Mouse (Mus musculus) testis, adult 2 months (tissue): ENCODE results near the gene Cyren. TPM values are rescaled to one million over a fixed set of nuclear protein-coding genes. Genes with fewer than 3 reads are reported as not detected.

Experiments
- H3K27ac ChIP-seq: fragments of 200-500 bp; 2 replicates; pipeline ENCODE4 v1.5.1; 2012; ENCODE audit warnings: low read depth, low read length; ENCODE audit not compliant: control insufficient read depth, insufficient read depth
- H3K27me3 ChIP-seq: fragments of 200-500 bp; 2 replicates; pipeline ENCODE4 v1.6.1; 2012; ENCODE audit warnings: mild to moderate bottlenecking, low read length, moderate library complexity; ENCODE audit not compliant: control insufficient read depth, insufficient read depth
- H3K36me3 ChIP-seq: fragments of 200-500 bp; 2 replicates; pipeline ENCODE4 v1.6.1; 2012; ENCODE audit warnings: mild to moderate bottlenecking, low read length; ENCODE audit not compliant: control insufficient read depth, insufficient read depth
- H3K4me1 ChIP-seq: fragments of 200-500 bp; 2 replicates; pipeline ENCODE4 v1.6.1; 2012; ENCODE audit warnings: low read length; ENCODE audit not compliant: control insufficient read depth, insufficient read depth
- H3K4me3 ChIP-seq: fragments of 200-500 bp; 2 replicates; pipeline ENCODE4 v1.5.1; 2012; ENCODE audit warnings: low read depth, mild to moderate bottlenecking, low read length, moderate library complexity, mixed read lengths; ENCODE audit not compliant: control insufficient read depth
- CTCF ChIP-seq: fragments of 200-500 bp; IDR thresholded peaks from 2 replicates; pipeline ENCODE4 v1.5.1; 2012; ENCODE audit warnings: low read depth, mild to moderate bottlenecking, inconsistent platforms, low read length, moderate library complexity; ENCODE audit not compliant: control insufficient read depth, insufficient read depth, insufficient replicate concordance
- POLR2A ChIP-seq: fragments of 200-500 bp; IDR thresholded peaks from 2 replicates; pipeline ENCODE4 v1.6.1; 2012; ENCODE audit warnings: low read depth, mild to moderate bottlenecking, inconsistent platforms, low read length, moderate library complexity; ENCODE audit not compliant: control insufficient read depth
- polyA plus RNA-seq: library from polyadenylated mRNA; depleted of rRNA; stranded (reverse); fragments of >200 nt; gene quantifications from 2 replicates; pipeline ENCODE4 v1.2.3, GENCODE M21; 2012

Gene Cyren
- polyA plus RNA-seq, 1 experiment = 1.2 TPM

DNA sequence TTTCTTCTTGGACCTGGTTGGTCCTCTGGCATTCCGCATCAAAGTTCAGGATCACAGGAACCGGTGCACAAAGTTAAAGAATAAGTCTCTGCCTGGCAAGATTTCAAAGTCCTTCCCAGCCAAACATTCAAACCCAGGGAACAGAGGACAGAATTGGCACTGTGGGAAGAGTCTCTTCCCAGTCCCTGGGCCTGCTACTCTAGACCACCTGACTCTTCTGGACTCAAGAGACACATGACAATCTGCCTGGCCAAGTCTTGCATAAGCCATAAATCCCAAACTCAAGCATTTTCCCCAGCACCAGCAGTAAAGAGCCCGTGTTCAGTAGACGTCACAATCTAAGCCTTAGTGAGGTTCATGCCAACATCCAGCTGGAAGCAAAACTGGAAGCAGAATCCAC is 28.8 kb upstream of the Cyren start:
- Histone ChIP-seq H3K4me1 (no peaks in the 10 kb centered on the region; the same call in 1 of the 2 replicates), H3K4me3 (no peak overlapping the region), H3K36me3 (no peaks in the 10 kb centered on the region; the same call in 1 of the 2 replicates), H3K27me3 (no peaks in the 10 kb centered on the region), H3K27ac (no peak overlapping the region)
- TF ChIP-seq POLR2A = no peak
- TF ChIP-seq CTCF = no peak

GRCm38 (mm10) chr6:34906125-34906524 is 28.3 kb upstream of the Cyren start:
- H3K36me3 ChIP-seq = no peaks in the 10 kb centered on the region; the same call in 1 of the 2 replicates
- no peak overlapping the region for H3K4me3 ChIP-seq
- H3K27ac ChIP-seq = no peak overlapping the region
- no peaks in the 10 kb centered on the region; the same call in 1 of the 2 replicates for H3K4me1 ChIP-seq
- no peaks in the 10 kb centered on the region for H3K27me3 ChIP-seq
- TF ChIP-seq CTCF (no peak), POLR2A (no peak)

DNA sequence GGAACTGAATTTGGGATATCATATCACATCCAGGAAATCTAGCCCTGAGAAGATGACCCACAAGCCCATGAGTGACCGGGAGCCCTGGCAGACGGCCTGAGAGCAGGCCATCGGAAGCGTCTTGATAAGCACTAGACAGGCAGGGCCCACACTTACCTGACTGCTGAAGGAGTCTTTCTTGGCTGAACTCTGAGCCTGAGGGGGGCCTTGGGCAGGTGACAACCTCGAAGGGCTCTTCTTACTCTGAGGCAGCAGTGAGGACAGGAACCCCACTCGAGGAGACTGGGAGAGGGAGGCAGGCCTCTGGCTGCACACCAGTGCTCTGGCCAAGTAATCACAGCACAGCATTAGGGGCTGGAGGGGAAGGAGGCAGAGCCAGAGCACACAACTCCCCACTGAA is 26.5 kb upstream of the Cyren start:
- H3K27ac ChIP-seq = no peak overlapping the region

GRCm38 (mm10) chr6:34903851-34904250 is 26.0 kb upstream of the Cyren start:
- no peaks in the 10 kb centered on the region; the same call in 1 of the 2 replicates for H3K36me3 ChIP-seq
- no peak overlapping the region for H3K27ac ChIP-seq
- TF ChIP-seq POLR2A (no peak), CTCF (no peak)
- no peak overlapping the region for H3K4me3 ChIP-seq
- no peaks in the 10 kb centered on the region for H3K4me1 ChIP-seq
- no peaks in the 10 kb centered on the region for H3K27me3 ChIP-seq

More for the DNA sequence above, 26.5 kb upstream of the Cyren start:
- TF ChIP-seq POLR2A (no peak), CTCF (no peak)
- H3K36me3 ChIP-seq = no peaks in the 10 kb centered on the region; the same call in 1 of the 2 replicates
- H3K4me3 ChIP-seq = no peak overlapping the region
- H3K27me3 ChIP-seq = no peaks in the 10 kb centered on the region
- H3K4me1 ChIP-seq = no peaks in the 10 kb centered on the region

DNA sequence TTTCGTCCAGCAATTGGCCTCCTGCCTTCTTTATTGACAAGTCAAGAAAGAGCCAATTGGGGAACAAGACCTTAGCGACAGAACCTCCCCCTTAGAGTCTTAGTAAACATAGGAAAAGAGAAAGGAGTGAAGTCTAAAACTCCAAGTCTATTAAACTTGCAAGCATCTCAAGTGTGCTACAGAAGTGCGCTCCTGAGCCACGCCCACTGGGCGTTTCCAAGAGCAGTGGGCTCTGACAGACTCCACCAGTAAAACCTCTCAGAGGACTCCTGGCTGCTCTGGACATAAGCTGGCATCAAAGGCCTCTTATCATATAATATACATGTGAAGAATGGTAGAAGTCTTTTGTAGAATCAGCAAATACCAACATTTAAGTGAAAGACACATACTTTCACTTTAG is 25.6 kb upstream of the Cyren start:
- no peaks in the 10 kb centered on the region for H3K4me1 ChIP-seq
- TF ChIP-seq CTCF = no peak
- no peak for TF ChIP-seq POLR2A
- H3K36me3 ChIP-seq = no peaks in the 10 kb centered on the region; the same call in 1 of the 2 replicates
- no peak overlapping the region for H3K27ac ChIP-seq
- no peaks in the 10 kb centered on the region for H3K27me3 ChIP-seq
- no peak overlapping the region for H3K4me3 ChIP-seq

DNA sequence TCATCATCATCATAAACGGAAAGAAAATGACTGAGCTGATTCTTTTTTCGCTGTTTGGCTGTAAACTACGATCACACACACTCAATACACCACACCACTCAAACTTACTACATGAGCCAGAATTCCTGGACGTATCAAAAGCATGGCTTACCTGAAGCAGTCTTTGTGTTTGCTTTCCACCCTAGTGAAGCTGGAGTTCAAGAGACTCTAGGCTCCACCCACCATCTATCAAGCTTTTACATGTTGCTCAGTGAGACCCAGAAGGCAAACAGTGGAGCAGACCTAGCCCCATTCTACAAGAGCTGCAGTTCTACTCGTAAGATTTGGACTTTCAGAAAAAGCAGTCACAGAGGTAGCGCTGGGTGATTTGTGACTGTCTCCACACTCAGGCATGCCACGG is 24.7 kb upstream of the Cyren start:
- Histone ChIP-seq H3K27ac (no peak overlapping the region), H3K4me3 (no peak overlapping the region), H3K27me3 (no peaks in the 10 kb centered on the region), H3K4me1 (no peaks in the 10 kb centered on the region), H3K36me3 (no peaks in the 10 kb centered on the region; the same call in 1 of the 2 replicates)
- no peak for TF ChIP-seq CTCF
- TF ChIP-seq POLR2A = no peak

DNA sequence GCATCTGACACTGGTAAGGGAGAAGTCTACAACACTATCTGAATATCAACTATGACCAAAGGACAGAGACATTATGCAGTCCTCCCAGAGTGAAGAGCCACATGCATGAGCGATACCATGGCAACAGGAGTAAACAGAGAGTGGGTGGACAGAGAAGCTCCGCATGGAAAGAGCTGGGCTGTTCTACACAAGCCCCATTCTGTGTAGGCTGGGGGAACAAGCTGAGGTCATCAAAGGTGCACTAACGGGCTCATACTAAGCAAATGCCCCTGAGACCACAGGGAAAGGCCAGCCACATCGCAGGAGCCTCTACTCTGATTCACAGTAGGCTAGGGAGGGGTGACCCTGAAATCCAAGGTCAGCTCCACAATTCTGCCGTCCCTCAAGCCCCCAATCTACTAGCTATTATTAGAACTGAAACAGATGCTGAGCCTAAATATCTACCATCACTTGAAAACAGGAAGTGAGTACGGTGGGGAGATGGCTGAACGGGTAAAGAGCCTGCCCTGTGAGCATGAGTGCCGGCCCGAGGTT is 24.1 kb upstream of the Cyren start:
- H3K27me3 ChIP-seq = no peaks in the 10 kb centered on the region
- TF ChIP-seq POLR2A (no peak), CTCF (no peak)
- no peak overlapping the region for H3K4me3 ChIP-seq
- H3K27ac ChIP-seq = no peak overlapping the region
- no peaks in the 10 kb centered on the region; the same call in 1 of the 2 replicates for H3K36me3 ChIP-seq
- no peaks in the 10 kb centered on the region for H3K4me1 ChIP-seq

GRCm38 (mm10) chr6:34900990-34901389 is 23.1 kb upstream of the Cyren start:
- no peaks in the 10 kb centered on the region for H3K27me3 ChIP-seq
- H3K27ac ChIP-seq = no peak overlapping the region
- no peaks in the 10 kb centered on the region for H3K4me1 ChIP-seq
- H3K4me3 ChIP-seq = no peak overlapping the region
- H3K36me3 ChIP-seq = no peaks in the 10 kb centered on the region; the same call in 1 of the 2 replicates
- TF ChIP-seq CTCF (no peak), POLR2A (no peak)
